Mouse (Mus musculus) lung, postnatal 25 days (tissue): ENCODE measurements around the gene Tsc2.
"Not testable (repeated sequence)": the region's sequence is repeated elsewhere in the genome, so short reads cannot be mapped to it uniquely, and the experiment has no call there.

Source experiments
- DNase-seq: peaks from one replicate; pipeline ENCODE4 v3.0.0; 2022; ENCODE audit warnings: low spot score

Gene Tsc2

DNA sequence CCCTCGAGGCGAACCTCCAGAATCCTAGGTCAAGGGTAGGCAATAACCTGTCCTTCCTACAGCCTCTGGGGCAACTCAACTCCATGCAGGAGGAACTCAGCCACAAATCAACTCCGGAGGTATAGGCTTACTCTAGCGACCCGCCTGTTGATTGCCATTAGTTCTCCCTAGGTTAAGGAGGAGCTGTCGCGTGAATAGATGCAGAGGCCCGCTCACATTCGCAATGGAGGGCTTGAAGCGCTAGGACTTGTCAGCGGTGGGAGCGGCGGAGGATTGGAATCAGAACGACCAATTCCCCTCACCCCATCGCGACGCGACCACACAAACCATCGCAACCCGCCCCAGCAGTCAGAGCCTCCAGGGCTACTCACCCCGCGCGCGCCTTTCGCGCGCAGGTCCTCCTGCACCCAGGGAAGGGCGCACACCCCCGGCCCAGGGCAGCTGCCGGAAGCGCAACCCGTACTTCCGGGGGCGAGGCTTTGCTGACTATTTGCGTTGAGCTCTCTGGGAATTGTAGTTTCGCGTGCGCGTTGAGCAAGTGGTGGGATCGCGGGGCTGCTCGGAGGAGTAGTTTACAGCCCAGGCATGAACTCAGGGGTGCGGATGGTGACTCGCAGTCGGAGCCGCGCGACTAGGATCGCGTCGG, at the start of gene Tsc2, which contains the start of gene Nthl1:
Tsc2 (minus strand) TSS at position 464 of the 646 bp plus-strand sequence.
Nthl1 (plus strand) TSS at position 514 of the 646 bp plus-strand sequence.
- peak; percentile 88 for DNase-seq

DNA sequence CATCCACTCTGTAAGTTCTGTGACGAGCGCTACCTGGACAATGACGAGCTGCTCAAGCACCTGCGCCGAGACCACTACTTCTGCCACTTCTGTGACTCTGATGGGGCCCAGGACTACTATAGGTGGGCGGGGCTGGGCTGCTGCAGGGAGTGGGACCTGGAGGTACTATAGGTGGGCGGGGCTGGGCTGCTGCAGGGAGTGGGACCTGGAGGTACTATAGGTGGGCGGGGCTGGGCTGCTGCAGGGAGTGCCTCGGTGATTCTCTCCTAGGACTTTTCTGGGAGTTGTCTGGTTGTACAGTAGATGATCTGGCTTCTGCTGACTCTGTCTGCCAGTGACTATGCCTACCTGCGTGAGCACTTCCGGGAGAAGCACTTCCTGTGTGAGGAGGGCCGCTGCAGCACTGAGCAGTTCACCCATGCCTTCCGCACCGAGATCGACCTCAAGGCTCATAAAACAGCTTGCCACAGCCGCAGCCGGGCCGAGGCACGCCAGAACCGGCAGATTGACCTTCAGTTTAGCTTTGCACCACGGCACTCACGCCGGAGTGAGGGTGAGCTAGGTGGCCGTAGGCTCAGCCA, 45.2 kb upstream of the Tsc2 start:
- DNase-seq: no peak

DNA sequence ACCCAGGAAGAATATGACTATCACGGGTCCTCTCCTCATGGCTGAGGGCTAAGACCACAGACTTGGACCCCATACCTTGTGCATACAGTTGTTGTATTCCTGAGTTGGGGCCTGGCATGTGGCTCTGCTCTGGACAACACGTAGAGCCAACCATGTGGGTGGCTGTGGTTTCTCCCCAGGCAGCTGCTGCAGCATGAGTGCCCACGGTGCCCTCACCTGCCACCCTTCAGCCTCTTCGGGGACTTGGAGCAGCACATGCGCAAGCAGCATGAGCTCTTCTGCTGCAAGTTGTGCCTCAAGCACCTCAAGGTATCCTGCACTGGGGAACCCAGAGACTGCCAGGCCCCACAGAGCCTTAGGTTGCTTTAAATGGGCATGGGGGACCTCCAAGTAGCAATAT, 44.4 kb upstream of the Tsc2 start:
- DNase-seq: no peak

DNA sequence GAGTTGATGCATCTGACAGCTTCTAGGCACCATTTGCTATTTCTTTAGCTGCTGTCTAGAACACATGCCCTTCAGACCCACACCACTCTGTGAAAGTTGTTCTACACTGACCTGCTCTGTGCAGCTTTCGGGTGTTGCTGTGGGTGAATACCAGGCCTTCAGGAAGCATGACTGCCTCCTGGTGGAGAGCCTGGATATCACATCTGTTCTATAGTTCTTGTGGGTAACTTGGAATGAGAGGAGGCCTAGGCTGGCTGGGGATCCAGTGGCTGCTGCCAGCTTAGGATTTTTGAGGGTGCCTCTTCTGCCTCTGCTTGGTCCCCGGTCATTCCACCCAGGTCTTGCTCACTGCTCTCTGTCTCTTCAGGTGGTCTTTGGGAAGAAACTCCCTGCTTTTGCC, 43.8 kb upstream of the Tsc2 start:
- DNase-seq: peak; percentile 75

DNA sequence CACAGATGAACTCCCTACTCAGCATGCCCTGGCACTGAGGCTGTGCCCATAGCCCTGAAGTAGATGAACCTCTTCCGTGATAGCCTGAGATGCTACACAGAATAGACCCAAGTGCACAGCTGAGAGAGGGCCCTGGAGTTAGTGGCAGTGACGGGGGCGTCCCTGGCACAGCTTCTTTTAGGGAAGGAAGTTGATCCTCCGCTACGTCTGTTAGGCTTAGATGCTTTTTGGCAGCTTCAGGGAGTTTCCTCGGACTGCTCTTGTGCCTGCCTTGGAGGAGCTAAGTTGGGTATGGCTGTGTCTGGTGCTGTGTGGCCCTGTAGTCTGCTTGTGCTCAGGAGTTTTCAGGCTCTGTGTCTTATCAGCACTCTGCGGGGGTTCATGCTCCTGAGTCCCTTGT, 41.8 kb upstream of the Tsc2 start:
- no peak for DNase-seq

DNA sequence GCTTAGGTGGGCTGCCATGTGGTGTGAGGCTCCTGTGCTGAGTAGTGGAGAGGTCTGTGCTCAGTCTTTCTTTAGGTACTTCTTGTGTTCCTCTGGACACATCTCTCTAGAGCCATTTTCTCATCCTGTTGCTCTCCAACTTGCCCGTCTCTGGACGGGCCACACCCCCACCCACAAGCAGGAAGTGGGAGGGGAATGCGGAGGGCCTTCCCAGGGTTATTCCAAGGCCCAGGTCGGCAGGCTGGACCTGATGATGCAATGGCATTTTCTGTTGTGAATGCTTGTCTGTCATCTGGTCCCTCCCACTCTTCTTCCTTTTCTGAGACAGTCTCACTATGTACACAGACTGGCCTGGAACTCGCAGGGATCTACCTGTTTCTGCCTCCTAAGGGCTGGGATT, 39.7 kb upstream of the Tsc2 start:
- DNase-seq: peak; percentile 74

DNA sequence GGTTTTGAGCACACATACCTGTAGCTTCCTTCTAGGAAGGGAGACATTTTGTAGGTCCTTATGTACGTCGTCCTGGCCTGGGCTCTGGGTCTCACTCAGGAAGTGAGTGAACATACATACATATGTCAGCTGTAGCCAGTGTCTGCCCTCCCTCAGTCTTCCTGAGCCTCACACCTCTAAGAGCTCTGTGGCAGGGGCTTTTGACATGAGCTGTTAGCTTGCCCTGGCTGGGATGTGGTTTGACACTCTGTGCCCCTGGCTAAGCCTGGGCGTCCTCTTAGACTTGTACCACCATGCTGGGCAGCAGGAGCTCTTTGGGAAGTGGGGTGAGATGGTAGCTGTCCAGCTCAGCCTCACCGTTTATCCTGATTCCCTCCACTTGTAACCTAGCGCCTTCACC, 38.9 kb upstream of the Tsc2 start:
- DNase-seq: no peak

DNA sequence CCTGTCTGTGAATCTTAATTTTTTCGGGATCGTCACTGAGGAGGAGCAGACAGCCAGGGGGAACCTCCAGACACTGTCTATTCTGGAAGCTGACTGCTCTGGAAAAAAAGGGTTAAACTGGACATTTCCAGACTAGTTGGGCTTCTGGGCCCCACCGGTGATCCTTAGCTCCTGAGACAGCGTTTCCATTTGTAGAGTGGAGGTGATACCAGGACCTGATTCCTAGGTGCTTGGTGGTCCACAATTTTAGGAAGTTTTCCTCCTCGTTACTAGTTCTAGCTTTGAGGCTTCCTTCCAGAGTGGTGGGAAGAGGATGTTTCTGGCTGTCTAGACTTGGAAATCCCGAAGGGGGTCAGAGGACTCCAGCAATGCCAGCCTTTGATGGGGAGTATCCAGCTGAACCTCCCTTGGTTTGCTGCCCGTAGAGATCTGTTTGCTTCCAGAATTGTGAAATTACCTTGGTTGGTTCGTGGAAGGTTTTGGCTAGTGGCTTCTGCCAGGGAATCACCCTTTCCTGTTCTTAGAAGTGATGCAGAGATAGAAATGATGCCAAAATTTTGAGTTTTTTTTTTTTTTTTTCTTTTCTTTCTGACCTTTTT, 37.9 kb upstream of the Tsc2 start:
- no peak for DNase-seq

DNA sequence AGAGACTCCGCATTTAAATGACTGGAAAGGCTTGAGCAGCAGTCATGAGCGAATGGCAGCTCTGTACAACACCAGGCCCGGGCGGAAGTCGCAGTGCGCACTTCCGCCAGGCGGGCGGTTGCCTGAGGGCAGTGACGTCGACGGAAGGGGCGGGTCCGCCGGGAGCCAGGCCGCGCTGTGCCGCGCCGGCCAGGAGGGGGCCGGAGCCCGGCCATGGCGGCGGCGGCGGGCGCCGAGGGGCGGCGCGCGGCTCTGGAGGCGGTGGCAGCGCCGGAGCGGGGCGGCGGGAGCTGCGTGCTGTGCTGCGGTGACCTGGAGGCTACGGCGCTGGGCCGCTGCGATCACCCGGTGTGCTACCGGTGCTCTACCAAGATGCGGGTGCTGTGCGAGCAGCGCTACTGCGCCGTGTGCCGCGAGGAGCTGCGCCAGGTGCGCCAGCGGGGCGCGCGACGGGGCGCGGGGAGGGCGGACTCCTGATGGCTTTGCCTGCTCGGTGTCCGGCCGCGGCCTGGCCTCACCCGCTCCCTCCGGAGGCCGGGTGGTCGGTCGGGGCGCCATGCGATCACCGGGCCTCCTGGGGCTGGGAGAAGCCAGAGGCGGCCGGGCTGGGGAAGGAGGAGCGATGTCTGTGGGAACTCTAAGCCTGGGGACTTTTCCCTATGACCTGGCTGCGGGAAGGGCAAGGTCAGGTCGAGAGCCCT, 37.3 kb upstream of the Tsc2 start, which contains the start of gene Zfp598:
Zfp598 (plus strand) TSS at position 143 of the 701 bp plus-strand sequence.
- peak; percentile 96 for DNase-seq

DNA sequence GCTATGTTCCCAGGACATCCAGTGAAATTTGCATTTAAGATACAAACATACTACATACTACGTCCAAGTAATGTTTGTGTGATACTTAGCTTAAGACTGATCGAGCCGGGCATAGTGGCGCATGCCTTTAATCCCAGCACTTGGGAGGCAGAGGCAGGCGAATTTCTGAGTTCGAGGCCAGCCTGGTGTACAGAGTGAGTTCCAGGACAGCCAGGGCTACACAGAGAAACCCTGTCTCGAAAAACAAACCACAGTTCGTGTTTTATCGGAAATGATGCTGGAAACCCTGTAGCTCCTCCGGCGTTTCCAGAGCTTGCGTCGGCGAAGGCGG, 36.7 kb upstream of the Tsc2 start:
- not testable (repeated sequence) for DNase-seq

DNA sequence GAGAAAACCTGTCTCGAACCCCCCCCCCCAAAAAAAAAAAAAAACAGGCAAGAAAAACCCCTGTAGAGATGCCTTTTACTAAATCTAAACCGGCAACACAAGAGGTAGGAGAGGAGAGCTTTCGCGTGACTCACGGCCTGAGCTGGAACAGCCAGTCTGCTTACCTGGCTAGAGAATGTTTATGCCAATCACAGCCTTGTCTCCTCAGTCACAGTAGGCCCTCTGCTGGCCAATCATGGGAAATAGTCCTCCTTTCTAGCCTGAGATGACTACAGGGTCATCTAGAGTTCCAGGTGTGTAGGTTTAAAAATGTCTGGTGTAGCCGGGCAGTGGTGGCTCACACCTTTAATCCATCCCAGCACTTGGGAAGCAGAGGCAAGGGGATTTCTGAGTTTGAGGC, 35.0 kb upstream of the Tsc2 start:
- peak; percentile 90 for DNase-seq

DNA sequence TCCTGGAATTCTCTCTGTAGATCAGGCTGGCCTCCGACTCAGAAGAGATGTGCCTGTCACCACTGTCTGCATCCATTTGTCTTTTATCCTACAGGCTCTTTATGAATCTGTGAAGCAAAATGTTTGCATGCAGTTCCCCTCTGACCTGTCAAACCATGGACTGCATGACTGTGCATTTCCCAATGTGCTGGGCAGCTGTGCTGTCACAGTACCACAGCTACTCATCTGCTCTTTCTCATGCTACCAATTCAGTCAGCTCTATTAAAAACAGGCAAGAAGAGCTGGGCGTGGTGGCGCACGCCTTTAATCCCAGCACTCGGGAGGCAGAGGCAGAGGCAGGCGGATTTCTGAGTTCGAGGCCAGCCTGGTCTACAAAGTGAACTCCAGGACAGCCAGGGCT, 34.6 kb upstream of the Tsc2 start:
- not testable (repeated sequence) for DNase-seq

DNA sequence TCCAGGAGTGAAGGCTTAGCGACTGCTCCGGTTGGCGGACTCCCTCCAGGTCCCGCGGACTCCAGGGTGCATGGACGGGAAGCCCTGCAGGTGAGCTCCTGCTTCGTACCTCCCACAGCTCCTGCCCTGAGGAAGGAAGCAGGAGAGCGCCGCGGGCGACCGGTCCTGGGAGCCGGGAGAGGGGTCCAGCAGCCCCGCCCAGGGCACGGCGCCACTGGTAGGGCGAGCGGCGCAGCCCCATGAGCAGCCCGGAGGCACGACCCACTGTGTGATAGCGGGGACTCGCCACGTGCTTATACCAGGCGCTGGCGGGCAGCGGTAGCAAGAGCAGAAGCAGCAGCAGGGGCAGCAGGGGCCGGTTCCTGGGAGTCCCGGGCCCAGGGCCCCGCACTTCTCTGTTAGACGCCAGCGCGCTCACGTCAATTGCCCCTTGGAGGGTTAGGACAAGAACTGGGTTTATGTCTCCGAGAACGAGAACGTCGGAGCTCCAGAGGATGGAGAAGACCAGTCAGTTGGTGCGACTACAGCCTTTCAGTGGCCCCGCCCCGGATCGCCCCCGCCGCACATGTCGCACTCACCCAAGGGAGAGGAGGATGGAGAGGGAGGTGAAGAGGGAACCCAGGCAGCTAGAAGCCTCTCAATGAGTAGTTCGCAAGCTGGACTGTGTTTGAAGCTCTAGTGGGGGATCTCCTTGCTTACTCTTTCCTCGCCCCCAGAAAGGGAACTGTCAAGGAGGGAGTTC, 25.8 kb upstream of the Tsc2 start, which contains the start of gene Npw:
Npw (minus strand) TSS at position 441 of the 742 bp plus-strand sequence.
- DNase-seq: no peak

DNA sequence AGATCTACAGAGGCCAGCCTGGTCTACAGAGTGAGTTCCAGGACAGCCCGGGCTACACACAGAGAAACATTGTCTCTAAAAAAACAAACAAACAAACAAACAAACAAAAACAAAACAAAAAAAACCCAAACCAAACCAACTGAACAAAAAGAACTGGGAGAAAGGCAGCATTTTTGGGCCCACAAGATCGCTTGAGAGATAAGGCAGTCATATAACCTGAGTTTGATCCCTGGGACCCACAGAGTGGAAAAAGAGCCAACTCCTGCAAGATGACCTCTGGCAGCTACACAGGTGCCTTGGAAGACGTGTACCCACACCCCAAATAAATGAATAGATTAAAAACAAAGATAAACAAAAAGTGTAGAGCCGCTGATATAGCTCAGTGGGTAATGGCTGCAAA, 22.5 kb upstream of the Tsc2 start:
- DNase-seq: no peak

DNA sequence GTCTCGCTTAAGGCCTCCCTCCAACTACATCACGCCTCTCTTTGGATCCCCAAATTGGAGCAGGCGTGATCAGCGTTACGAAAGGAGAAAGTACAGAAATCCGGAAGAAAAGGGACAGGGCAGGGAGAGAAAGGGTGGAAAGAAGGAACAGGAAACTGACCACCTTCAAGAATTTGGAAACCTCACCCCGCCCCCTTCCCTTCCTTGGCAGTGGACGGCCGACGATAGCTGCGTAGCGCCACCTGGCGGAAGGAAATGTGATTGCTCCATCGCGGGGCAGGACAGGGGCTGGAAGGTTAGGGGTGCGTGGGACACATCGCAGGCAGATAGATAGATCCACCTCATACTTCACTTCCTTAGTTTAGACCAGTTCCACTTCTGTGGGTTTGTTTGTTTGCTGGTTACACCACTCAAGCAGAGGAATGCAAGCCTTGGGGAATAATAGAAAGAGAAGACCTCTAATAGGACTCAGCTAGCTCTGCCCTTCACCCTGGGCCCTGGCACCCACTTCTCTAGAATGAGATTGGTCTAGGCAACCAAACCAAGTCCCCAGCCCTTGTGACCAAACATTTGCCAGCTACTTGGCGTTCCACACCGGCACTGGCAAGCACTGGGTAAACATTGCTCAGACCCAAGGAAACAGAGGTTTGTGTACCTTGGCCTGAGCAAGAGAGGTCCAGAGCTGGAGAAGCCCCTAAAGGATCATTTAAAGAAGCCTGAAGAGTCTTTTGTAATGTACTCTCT, 21.7 kb upstream of the Tsc2 start:
- peak; percentile 90 for DNase-seq

DNA sequence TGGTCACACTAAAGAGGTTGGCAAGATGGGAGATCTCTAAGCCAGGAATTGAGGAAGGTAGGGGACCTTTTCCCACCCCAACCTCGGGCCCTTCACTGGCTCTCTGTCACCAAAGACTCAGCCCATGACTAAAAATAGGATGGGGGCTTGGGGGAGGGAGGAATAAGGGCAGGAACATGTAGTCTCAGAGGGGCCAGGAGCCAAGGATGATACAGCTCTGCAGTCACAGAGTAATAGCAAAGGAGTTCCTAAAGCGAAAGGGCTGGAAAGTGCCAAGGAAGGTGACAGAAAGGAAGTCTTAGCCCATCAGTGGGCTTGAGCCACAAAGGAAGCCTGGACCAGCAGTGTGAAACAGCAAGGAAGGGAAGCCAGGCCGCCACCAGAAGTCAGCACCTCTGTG, 19.4 kb upstream of the Tsc2 start:
- no peak for DNase-seq

DNA sequence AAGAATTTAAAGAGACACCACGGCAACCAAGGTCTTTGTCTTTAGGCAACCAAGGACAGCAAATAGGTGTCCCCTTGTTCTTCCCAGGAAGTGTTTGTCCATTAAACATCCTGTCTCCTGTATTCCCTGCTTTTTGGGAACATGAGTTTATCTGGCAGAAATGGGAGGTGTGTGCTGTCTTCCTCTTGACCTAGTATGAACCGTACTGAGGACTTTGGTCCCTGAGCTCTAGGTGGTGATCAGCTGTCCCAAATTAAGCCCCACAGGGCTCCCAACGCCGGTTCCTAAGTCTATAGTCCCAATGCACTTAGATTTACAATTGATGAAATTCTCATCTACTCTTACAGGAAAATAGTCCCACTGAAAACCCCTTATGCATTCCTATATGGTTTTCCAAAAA, 18.3 kb upstream of the Tsc2 start:
- DNase-seq: no peak

DNA sequence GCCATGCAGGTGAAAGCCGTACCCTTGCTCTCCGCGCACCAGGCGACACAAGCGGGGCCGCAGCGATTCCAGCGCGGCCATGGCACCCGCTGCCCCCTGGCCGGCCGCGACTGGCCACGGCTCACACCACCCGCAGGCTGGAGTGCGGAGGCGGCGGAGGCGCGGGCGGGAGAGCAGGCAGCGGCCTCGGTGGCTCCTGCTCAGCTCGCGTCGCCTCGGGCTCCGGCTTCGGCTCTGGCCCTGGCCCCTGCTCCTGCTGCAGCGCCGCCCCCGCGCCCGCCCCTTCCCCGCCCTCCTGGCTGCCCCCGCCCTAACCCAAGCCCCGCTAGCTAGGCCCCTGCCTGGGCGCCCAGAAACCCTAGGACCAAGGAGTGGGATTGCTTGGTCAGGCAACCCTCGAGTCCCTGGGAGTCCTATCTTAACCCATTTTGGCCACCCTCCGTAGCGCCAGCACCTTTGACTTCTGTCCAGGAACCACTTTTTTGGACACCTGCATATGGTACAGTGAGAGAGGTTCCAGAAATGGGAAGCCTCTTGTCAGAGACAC, 17.7 kb upstream of the Tsc2 start, which contains the start of gene Slc9a3r2:
Slc9a3r2 (minus strand) TSS at position 258 of the 547 bp plus-strand sequence.
- peak; percentile 61 for DNase-seq

DNA sequence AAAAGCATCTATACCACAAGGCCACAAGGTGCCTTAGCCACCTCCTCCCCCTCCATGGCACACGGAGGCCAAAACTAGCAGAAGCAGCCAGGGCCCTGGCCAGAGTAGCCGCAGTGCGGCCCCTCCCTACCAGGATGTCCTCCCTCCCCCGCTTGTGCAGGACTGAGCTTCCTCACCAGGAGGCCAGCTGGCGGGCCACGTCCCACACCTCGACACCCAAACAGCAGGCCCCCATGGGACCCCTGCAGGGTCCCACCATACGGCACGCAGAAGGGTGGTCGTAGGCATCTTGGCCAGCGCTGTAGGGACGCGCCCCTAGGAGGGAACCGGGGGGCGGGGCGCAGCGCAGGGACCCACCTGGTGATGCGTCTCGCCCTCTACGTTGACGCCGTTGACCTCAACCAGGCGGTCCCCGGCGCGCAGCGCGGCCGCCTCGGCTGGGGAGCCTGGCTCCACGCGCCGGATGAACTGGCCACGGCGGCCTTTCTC, 17.2 kb upstream of the Tsc2 start:
- DNase-seq: peak; percentile 73

DNA sequence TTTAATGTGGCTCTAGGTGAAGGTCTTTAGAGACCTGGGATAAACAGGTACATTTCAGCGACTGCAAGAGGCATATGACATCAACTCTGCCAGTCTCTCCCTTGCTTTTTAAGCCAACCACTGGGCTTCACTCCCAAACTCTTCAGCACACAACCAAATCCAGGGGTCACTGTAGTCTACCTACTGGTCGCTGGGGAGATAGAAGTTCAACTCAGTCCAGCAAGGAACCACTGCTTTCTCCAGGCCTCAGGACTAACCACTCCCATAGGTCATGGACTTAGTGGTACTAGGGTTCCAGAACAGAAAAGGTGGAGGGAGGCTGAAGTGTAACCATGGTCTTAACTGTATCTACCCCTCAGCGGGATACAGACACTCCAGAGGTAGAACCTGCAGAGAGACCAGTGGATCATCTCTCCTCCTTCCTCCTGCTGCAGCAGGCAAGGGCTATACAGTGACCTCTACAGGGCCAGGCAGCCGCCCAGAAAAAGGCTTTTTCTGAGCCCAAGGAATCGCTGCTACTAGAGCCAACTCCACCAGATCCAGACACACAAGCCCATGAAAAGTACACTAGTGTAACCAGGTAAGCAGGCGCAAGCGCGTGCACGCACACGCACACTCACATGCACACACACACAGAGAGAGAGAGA, 16.4 kb upstream of the Tsc2 start:
- DNase-seq: no peak
